Mouse (Mus musculus): ENCODE data around the gene Olfr1380. TPM values are rescaled to one million over a fixed set of nuclear protein-coding genes. Genes with fewer than 3 reads are reported as not detected.
A peak's percentile ranks its signal among the peaks of the same experiment; 100 is the strongest.
"Not testable (repeated sequence)": the region's sequence is repeated elsewhere in the genome, so short reads cannot be mapped to it uniquely, and the experiment has no call there.

Olfr1380 gene
- not detected in 2 replicates for total RNA-seq (2021)
- long read RNA-seq, experiment 1: 0 reads
- long read RNA-seq, experiment 2: 0 reads

DNA sequence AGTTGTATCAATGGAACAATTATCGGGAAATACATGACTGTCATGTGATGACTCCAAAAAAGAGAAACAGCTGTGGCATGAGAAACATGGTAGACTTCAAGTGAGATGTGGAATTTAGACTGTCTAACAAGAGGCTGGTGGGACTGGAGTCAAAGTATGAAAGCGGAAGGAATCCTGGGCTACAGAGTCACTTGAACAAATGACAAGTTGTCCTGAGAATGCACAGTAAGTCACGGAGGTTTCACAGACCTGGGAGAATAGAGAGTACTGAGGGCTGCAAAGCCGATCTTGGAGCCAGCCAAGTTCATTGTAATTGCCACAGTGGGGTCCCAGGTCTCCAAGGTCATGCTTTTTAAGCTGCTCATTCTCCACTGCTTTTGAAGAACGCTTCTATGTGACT is at the start of gene Olfr1380:
TSS of gene Olfr1380 (plus strand) at position 301 of the 400 bp plus-strand sequence.
- DNase-seq: not testable (repeated sequence)

DNA sequence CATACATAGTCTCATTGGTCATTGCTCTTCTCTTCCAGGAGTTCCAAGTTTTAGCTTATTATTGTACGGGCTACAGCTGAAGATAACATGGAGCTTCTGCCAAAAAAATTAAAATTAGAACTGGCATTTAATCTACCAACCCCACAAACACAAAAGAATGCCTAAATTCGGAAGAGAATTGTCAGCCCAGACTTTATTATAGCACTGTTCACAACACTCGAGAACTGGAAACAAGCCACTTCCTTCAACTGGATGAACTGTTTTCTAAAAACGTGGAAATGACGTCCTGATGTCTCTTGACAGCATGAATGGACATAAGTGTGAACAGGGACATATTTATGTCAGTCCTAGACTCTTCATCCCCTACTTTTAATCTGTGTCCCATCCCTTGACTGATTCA is 38.6 kb upstream of the Olfr1380 start:
- no peak for DNase-seq

DNA sequence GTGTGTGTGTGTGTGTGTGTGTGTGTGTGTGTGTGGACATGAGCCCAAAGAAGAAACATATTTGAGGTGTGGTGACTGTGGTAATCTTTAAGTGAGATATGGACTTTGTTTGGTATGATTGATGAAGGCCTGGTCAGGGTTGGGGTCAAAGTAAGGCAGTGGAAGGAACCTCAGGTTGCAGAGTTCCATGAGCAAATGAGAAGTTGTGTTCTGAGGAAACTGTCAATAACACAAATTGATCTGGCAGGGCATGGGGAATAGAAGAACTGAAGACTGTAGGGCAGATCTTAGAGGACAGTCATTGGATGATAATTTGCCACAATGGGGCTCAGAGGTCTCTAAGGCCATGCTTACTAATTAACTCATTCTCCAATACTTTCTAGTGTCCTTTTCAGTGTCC is 37.3 kb upstream of the Olfr1380 start, which contains the start of gene Olfr1383:
TSS of gene Olfr1383 (plus strand) at position 301 of the 400 bp plus-strand sequence.
- DNase-seq: no peak

DNA sequence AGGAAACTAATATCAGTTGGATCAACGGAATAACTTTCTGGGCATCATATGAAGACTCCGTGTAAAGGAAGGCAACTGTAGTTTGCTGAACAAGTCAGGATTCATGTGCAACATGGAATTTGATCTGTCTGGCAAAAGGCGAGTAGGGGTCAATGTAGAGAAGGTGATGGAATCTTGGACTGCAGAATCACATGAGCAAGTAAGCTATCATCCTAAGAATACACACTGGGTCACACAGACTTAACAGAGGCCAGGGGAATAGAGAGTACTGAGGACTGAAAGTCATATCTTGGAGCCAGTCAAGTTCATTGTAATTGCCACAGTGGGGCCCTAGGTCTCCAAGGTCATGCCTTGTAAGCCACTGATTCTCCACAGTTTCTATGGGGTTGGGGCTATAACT is 28.7 kb upstream of the Olfr1380 start, which contains the start of gene Olfr1382:
TSS of gene Olfr1382 (plus strand) at position 301 of the 400 bp plus-strand sequence.
- DNase-seq: no peak

- DNase-seq: no peak
Measured at GRCm38 (mm10) chr11:49532761-49533160, 23.9 kb upstream of the Olfr1380 start.

- peak; percentile 6 for DNase-seq
Measured at GRCm38 (mm10) chr11:49536631-49537030, 20.0 kb upstream of the Olfr1380 start.

- DNase-seq: not testable (repeated sequence)
Measured at GRCm38 (mm10) chr11:49543149-49543548, 13.5 kb upstream of the Olfr1380 start, which contains the start of gene Olfr1381. Gene Olfr1381, plus strand, starts transcription at chr11:49543449.

DNA sequence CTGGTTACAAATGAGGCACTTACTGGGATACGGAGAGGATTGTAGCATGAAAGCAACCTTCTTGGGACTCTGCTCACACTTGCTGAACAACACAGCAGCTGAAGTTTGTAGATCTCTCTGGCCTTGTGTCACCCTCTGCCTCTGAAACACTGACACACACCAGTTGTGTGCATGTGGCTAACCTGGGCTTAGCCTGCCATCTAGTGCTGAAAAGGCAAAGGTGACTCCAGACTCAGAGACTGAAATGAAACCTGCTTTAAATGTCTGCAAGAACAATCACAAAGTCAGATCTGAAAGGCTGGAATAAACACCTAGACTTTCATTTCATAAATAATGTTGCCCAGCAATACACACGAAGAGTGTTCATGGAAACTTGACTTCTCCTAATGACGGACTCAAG is 2.6 kb upstream of the Olfr1380 start:
- not testable (repeated sequence) for DNase-seq

GRCm38 (mm10) chr11:49575054-49575453 is 18.4 kb downstream of the Olfr1380 start:
- DNase-seq: not testable (repeated sequence)

- DNase-seq: not testable (repeated sequence)
Measured at GRCm38 (mm10) chr11:49580452-49580851, 23.8 kb downstream of the Olfr1380 start.

DNA sequence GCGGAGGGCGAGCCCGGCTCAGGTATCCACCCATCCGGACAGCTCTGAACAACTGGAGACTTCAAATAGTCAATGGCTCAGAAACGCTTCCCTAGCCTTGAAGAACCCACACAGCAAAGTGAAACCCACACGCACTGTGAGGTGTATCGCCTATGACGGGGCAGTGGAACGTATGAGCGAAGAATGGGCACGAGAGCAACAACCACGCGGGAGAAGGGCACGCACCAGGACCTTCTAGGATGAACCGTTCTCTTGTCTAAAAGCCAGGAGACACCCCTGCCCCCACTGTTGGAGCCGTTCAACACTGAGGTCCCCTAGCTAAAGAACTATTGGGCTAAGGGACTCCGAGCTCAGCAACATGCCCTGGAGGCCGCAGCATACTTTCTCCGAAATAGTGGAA is 33.5 kb downstream of the Olfr1380 start:
- no peak for DNase-seq

DNA sequence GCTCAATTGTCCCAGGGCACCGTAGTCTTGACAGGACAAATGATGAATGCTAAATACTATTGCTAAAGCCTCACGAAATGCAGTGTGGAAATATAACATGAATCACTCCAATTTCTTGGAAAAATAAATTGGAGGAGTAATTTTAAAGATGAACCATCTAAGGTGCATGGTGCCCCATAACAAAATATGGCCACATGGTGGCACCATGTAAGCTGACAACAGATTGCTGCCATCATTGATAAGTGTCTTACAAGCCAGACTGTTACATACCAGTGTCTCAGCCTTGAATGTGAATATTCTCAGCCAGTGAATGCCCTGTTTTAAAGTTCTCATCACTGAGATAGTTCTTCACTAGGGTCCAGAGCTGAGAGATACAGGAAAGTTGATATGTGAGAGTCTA is 40.5 kb downstream of the Olfr1380 start:
- not testable (repeated sequence) for DNase-seq

DNA sequence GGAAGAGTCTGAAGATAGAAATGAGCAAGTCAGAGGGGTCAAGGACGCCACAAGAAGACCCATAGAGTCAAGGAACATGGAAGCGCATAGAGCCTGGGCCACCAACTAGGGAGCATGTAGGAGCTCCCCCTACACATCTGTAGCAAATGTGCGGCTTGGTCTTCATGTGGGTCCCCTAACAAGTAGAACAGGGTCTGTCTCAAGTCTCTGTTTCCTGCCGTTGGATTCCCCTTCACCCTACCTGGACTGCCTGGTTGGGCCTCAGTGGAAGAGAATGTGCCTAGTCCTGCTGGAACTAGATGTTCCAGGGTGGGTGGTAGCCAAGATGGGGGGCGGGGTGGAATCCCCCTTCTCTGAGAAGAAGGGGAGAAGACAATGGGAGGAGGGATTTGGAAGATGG is 51.6 kb downstream of the Olfr1380 start:
- not testable (repeated sequence) for DNase-seq

DNA sequence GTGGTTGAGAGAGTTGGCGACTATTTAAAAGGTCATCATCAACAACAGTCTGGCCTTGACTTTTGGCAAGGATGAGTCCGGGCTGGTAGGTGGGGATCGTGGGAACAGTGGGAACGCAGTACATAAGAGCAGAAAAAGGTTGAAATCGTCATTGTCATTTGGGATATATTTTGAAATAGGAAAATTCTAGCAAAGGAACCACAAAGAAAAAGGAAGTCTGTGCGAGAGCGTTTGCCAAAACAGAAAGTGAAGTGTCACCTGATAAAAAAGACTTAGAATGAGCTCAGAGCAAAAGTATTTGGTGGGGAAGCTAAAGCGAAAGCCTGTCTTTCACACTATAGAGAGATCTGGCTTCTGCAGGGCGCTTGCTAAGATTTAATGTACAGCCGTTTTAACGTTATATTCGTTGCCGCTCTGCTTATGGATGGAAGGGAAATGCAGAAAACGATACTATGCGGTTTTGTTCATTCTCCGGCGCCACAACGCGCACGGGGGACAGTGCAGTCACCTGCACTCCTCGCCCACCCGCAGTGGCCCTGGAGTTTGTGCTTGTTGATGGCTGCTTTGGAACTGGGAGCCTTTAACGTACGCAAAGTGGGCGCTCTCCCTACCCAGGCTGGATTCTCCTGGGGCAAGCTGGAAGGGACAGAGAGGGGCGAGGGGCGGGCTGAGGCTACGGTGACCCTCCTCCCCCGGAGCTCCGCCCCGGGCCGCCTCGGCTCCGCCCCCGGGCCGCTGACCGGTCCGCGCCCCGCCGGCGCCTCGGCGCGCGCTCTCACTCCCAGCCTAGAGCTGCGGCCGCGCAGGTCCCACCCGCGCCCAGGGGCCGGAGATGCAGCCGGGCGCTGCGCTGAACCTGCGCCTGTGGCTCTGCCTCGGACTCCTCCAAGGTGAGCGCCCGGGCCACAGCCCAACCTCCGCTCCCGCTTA is 52.5 kb downstream of the Olfr1380 start, which contains the start of gene Flt4:
TSS of gene Flt4 (plus strand) at position 326 of the 930 bp plus-strand sequence.
- peak; percentile 67 for DNase-seq

GRCm38 (mm10) chr11:49609868-49610824 is 53.5 kb downstream of the Olfr1380 start:
- DNase-seq: peak; percentile 56

DNA sequence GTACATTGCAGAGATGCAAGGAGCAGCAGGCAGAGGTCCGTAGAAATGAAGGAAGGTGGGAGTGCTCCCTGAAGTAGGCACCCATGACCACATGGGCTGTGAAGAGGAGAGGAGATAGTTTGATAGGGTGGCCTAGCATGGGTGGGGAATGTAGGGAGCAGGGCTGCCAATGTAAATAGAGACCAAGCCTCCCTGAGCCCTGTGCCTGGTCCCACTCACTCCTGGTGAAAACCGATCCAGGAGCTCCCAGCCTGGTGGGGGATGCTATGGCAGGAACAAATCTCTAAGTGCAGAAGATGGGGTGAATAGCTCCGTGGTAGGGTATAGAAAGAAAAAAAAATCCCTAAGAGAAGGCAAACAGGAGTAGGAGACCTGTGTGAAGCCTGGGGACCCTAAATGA is 54.7 kb downstream of the Olfr1380 start:
- DNase-seq: not testable (repeated sequence)

- DNase-seq: peak; percentile 21
Measured at GRCm38 (mm10) chr11:49612154-49612553, 55.5 kb downstream of the Olfr1380 start.

DNA sequence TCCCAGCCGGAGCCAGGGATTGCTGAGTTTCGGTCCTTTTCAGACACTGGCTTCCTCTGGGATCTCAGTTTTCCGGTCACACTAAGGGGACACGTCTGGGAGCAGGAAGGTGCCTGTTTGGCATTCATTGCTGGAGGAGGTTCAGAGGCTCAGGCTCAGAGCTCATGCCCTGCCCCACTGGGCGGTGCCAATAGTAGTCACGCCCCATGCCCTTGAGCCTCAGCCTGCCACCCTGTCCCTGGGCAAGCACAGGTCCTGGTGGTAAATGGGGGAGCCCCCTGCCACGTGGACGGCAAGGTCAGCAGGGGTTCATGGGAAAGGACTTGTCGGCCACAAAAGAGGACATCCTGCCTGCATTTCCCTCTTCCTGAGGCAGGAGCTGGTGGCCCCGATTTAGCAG is 56.7 kb downstream of the Olfr1380 start:
- DNase-seq: peak; percentile 65

Data from adrenal gland, postnatal 14 days (tissue).